Mouse (Mus musculus): Measurements from ENCODE around the gene Fam168a.

Gene Fam168a

DNA sequence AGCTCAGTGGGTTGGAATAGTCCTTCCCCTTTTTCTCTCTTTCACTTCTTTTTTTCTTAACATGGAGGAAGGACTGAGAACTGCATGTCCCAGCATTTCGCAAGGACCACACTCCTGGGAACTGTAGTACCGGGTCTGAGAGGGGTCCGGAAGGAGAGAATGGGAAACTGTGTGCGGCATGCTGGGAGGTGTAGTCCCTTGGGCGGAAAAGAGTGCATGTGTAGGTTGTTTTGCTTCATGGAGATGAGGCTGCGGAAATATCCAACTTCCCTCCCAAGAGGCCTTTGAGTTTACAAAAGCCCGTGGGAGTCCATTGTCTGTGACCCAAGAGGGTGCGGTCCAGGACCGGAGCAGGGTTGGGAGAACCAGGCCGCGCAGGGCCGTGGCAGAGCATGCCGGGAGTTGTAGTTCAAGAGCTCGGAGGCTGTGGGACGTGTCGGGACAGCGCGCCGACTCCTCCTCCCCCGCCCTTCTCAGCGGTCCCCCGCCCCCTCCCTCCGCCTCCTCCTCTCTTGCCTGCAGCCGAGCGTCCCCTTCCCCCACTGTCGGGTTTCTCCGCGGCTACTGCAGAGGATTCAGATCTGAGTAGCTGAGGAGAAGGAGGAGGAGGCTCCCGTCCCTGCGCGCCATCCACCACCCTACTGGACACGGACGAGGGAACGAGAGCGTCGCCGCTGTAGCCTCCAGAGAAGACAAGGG lies at the start of gene Fam168a:
TSS of gene Fam168a (plus strand) at position 493 of the 699 bp plus-strand sequence.
- in situ Hi-C loops (cut with MboI, MseI): loop anchor here (10.0 kb wide), 1 partner anchor 1189 kb away; no protein-coding TSS in a partner anchor

DNA sequence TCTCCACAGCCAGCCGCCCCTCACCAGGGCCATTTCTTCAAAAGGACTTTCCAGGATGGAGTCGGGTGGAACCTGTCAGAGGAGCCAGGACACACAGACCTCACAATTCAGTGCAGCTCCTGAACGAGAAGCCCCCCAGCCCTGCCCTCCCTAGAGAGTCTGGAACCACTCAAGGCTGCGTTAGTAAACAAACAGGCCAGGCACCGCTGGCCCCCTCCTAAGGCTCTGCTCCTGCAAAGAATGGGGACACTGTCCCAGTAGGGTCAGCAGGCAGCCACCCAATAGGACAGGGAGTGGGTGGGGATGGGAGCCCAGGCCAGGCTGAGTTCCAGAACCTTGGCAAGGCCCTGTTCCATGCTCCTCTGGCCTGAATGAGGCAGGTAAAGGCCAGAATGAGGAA lies 49.7 kb upstream of the Fam168a start:
- in situ Hi-C loops (cut with MboI, MseI): no loop called here

DNA sequence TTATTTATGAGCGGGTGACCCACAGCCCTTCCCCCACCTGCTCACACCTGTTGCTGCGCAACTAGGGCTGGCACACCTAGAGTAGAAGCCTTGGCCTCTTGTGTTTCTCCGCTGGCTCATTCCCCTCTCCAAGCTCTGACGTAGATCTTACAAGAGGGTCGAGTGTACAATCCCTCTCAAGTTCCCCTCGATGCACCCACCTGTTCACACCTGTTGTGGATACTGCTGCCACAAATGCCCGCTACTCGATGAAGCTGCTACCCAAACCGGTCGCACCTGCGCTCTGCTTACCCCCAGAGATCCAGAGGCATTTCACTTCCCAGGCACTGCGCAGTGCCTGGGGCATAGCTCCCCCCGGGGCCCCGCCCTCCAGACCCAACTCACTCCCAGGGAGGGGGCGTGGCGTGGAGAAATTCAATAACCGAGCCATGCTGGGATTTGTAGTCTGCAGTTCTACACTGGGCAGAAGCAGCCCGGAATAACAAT lies 48.3 kb upstream of the Fam168a start:
- in situ Hi-C loops (cut with MboI, MseI): no loop called here

DNA sequence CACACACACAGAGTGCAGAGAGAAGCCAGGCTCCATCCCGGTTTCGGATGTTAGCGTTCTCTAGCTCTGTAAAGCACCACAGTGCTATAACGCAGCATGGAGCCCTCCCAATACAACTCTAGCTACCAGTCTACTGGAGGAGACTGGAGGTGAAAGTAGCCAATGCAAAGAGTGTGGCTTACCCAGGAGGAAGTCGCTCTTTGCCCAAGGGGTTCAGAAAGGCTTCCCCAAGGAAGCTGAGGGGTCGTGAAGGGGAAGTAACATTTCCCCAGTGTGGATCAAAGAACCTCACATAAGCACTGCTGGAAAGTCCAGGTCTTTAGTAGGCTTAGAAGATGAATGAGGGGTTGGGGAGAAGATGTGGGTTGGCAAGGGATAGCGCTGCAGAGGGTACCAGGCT lies 45.2 kb upstream of the Fam168a start:
- in situ Hi-C loops (cut with MboI, MseI): no loop called here

DNA sequence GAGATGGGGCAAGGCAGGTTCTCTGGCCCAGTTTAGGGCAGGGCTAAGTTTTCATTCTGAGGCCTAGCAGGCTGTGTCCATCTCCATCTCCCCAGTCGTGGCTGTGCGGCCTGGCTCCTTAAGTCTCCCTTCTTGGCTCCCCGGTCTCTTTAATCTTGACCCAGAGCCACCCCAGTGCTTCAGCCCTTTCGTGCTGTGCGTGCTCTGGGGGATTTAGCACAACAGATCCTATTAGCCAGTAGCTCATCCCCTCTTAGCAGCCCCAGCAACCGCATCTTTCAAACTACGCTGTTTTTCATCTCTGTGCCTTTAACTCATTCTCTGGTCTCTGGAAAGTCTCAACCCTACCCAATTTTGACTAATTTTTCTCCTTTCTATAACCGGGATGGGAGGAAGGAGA lies 44.2 kb upstream of the Fam168a start, which contains the start of gene Plekhb1:
TSS of gene Plekhb1 (minus strand) at position 184 of the 400 bp plus-strand sequence.
- in situ Hi-C loops (cut with MboI, MseI): no loop called here

DNA sequence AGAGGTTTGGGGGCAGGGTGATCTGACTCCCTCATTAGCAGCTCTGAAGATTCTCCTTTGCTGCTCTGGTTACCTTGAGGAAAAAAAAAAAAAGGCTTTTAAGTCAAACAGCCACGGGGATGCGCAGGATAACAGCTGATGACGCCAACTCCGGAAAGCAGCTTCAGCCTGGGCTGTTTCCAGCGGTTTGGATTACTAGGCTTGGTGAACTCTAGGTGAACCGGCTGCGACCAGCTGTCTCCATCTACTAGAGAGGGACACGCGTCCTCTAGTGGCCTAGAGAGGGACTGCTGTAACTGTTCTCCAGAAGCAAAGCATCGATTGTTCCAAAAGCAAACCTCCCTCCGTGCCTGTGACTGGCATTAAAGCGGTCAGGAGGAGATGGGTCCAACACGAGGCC lies 43.2 kb upstream of the Fam168a start:
- in situ Hi-C loops (cut with MboI, MseI): no loop called here

DNA sequence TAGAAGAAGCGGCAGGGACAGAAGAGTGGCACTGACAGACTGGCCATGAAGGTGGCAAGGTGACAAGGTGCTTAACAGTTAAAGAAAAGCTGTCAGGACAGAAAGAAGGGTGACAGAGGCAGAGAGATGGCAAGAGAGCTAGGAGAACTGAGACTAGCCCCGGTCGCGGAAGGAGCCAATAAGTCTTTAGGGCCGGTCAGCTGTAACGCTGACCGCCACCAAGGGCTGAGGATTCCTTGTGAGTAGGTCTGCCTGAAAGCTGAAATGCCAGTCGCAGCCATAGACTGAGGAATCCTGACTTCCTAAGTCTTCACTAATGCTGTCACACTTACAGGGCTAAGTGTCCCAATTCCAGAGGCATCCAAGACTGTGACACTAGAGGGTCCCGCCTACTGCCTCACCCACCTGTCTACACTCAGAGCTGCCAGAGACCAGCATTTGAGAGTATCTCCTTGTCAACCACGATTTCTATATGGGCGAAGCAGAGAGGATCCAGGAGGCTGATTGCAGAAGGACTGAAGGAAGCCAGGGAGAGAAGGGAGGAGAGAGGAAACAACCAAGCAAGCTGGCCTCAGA lies 42.6 kb upstream of the Fam168a start:
- in situ Hi-C loops (cut with MboI, MseI): no loop called here

DNA sequence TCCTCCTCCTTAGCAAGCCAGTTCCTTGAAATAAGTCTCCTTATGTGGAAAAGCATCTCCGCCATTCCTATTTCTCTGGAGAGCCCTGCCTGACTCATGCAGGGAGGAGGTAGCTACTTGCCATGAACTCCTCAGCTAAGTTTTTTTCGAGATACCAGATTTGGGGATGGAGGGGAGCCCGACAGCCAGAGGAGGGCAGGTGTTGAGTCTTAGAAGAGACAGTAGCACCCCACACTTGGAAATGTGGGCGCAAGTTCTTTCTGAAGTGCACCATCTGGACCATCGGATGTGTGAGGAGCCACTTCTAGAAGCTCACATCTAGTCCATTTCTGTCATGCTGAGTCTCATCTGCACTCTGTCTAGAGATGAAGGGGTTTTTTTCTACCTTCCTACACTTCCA lies 35.8 kb upstream of the Fam168a start:
- in situ Hi-C loops (cut with MboI, MseI): no loop called here

DNA sequence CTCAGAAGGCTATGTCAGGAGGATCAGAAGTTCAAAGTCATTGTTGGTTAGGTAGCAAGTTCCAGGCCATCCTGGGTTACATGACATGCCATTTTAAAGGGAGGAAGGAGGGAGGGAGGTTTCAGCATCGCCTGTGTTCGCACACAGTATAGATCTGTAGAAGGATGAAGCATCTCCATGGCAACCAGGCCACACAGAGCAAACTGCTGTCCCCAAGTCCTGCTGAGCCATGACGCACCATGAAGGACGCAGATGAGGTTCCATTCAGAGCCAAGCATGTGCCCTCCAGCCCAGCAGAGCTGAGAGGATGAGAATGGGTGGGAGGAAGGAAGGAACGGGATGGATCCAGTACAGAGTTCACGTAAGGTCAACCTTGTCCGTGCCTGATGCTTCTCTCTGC lies 33.0 kb upstream of the Fam168a start:
- in situ Hi-C loops (cut with MboI, MseI): no loop called here

DNA sequence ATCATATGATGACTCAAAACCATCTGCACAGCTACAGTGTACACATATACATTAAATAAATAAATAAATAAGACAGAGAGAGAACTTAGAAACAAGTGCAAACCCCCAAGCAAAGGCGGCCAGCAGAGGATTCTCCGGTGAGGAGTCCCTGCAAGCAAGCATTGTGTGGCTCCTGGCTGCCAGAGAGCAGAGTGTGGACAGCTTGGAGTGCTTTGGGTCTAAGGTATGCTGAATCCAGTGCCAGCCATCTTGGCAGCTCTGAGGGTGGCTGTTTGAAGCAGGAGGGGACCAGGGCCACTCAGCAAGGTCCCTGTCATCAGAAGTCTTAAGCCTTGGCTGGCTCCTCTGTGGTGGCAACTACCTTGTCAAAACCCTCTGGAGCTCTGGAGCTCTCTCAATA lies 31.5 kb upstream of the Fam168a start:
- in situ Hi-C loops (cut with MboI, MseI): loop anchor here (5.0 kb wide), 1 partner anchor 97 kb away; no protein-coding TSS in a partner anchor

DNA sequence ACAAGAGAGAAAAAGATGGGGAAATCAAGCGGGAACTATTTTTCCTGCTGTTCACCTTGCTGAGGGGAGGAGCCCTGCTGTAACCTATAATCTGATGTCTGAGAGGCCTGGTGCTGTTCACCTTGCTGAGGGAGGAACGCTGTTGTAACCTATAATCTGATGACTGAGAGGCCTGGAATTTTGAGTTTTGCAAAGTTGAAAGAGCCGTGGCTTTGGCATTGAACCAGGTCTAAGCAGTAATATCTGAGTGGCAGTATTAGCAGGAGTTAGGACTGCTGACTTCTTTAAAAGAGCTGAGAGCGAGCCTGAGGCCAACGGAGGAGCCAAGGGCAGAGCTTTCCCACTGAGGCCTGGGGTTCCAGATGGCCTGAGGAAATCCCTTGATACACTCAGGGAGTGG lies 28.4 kb upstream of the Fam168a start:
- in situ Hi-C loops (cut with MboI, MseI): loop anchor here (5.0 kb wide), 1 partner anchor 94 kb away; no protein-coding TSS in a partner anchor

DNA sequence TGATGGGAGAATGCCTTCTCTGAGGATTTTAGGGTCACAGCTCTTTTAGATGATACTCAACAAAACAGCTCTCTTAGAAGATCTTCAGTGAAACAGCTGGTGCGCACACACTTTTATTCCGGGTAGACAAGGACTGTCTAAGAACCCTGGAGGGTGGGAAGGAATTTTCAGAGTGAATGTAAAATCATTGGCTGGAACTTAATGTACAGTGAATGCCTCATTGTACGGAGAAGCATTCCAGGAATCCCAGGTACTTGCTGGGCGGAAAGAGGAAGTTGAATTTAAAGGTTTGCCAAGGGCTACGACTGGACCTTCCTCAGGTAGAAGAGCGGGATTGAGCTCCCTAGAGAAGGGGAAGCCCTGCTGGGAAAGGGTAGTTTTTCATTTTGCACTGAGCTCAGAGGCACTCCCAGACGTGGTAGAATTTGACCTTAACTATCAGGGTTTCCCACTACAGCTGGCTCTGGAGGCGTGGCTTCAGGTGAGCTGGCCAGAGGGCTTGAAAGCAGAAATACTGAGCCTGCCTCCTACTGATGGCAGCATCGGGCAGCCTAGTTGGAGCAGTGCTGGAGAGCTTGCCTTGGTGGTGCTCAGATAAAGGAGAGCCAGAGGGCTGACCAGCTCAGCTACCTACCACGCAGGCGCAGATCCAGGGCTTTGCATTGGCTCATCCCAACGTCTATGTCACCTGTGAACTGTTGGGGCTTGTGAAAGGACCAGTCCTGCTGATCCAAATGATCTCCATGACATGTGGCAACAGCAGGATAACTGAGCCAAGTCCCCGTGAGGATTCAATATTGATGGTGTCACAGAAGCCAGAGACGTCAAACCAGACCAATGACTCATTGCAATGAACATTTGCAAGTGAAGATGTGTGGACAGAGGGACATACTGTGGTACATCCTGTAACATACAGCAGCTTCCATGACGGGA lies 27.2 kb upstream of the Fam168a start:
- in situ Hi-C loops (cut with MboI, MseI): loop anchor here (5.0 kb wide), 1 partner anchor 93 kb away; no protein-coding TSS in a partner anchor

DNA sequence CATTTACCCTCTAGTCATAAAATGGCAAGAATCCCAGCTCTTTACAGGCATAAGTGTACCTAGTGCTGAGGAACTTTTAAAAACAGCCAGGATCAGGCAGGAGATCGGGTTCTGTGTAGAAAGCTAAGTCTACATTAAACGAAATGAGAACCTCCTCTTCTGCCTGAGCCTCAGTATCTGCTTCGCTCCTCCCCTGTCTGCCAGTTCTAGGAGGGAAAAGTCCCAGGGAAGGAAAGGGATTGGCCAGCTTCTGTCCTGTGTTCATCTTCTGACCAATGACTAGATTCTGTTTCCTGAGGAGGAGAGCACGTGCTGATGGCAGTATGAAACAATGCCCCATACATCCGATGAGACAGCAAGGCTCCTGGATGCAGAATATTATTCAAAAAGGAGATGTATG lies 25.3 kb upstream of the Fam168a start:
- in situ Hi-C loops (cut with MboI, MseI): no loop called here

DNA sequence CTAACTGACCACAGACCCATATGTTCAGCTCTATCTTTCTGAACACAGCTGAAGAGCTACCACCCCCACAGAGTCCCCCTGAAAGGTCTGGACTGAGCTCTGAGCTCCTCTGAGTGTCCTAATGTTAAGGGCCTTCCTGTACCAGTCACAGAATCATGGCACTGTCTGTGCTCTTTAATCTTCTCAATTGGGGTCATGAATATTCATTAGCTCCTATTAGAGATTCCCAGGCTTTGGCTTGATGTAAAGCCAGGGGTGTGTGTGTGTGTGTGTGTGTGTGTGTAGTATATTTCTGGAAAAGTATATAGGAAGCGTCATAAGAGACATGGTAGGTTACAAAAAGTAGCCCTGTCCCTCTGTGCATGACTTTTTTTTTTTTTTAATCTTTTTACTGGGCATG lies 23.2 kb upstream of the Fam168a start:
- in situ Hi-C loops (cut with MboI, MseI): no loop called here

DNA sequence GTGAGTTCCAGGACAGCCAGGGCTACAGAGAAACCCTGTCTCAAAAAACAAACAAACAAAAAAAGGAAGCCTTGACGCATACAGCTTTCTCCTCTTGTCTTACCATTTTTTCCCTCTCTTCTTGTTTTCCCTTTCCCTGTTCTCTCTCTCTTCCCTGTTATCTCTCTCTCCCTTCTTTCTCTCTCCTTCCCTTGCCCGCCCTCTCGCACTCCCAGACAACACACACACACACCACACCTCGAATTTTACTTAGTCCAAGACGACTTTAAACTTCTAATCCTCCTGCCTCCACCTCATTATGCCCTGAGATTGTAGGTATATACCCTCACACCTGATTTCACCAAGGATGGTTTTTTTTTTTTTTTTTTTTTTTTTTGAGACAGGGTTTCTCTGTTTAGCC lies 22.4 kb upstream of the Fam168a start:
- in situ Hi-C loops (cut with MboI, MseI): no loop called here

DNA sequence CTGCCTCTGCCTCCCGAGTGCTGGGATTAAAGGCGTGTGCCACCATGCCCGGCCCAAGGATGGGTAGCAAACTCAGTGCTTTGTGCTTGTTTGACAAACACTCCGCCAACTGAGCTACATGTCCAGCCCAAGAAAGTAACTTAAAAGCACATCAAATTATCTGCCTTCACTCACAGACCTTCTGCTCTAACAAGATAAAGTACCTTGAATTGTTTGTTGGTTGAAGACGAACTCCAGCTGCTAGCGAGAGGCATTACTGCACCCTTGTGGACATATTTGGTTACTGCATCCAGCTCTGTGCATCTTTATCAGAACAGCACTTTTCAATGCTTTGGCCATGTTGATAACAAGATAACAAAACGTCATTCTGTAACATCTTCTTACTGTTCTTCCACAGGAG lies 21.9 kb upstream of the Fam168a start:
- in situ Hi-C loops (cut with MboI, MseI): no loop called here

DNA sequence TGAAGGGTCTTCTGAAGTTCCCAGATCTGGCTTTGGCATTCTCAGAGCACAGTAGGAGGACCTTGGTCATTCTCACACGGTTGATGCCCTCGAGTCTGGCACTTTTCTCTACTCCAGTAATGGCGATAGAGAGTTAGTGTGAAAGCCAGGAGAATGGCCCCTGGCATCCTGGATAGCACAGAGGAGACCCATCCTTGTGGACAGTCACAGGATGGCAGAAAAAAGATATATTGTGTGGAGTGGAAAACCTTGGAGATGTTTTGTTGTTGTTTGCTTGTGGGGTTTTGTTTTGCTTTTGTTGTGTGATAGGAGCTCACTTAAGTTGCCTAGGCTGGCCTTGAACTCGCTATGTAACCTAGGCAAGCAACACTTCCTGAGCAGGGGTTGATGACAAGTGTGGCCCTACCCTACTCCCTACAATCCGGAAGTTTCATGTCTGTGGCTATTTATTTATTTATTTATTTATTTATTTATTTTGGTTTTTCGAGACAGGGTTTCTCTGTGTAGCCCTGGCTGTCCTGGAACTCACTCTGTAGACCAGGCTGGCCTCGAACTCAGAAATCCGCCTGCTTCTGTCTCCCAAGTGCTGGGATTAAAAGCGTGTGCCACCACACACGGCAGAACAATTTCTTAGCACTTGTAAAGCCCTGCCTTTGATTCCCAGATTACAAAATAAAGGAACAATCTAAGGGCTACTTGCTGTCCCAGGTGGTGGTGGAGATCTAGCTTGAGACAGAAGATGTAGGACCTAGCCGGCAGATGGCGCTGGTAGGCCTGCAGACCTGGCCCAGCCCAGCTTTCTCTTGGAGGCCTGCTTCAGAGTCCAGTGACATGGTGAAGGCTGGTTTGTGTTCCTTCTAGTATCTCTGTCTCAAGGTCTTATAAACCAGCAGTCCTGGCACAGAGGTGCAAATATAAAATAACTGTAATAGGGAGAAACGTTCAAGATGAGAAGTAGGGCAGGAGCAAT lies 21.1 kb upstream of the Fam168a start:
- in situ Hi-C loops (cut with MboI, MseI): no loop called here

DNA sequence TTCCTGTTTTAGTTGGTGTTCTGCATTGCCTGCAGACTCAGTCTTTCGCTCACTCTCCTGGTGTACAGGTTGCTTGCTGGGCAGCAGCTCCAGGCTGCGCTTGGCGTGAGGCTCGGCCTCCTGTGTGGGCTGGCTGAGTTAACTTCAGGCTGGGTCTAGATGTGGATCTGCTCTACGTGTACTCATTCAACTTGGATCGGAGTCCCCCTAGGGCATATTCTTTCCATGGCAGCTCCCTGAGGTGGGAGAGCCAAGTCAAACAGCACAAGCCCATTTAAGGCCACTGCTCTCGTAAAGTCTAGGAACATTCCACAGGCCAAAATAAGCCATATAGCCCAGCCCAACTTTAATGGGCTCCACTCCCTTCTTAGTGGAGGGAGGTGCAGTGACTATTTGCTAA lies 18.0 kb upstream of the Fam168a start:
- in situ Hi-C loops (cut with MboI, MseI): no loop called here

DNA sequence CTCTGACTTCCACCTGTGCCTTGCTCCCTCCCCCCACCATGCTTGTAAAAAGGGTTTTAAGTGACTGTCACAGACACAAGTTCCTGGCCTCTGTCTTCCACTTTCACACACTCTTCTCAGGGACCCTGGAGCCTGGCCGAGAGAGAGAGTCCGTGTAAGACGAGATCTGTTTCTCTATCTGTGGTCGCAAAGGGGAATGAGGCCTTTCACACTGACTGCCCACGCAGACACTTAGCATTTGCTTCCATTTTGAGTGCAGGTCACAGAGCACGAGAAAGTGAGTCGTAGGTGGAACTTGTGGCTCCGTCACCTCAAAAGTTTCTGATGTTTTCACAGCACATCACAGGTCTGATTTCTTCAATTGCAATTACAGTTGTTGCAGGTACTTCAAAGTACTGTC lies 13.2 kb upstream of the Fam168a start:
- in situ Hi-C loops (cut with MboI, MseI): no loop called here
